Mouse (Mus musculus): ENCODE measurements around the gene Hps3.
A peak's percentile ranks its signal among the peaks of the same experiment; 100 is the strongest.

DNA sequence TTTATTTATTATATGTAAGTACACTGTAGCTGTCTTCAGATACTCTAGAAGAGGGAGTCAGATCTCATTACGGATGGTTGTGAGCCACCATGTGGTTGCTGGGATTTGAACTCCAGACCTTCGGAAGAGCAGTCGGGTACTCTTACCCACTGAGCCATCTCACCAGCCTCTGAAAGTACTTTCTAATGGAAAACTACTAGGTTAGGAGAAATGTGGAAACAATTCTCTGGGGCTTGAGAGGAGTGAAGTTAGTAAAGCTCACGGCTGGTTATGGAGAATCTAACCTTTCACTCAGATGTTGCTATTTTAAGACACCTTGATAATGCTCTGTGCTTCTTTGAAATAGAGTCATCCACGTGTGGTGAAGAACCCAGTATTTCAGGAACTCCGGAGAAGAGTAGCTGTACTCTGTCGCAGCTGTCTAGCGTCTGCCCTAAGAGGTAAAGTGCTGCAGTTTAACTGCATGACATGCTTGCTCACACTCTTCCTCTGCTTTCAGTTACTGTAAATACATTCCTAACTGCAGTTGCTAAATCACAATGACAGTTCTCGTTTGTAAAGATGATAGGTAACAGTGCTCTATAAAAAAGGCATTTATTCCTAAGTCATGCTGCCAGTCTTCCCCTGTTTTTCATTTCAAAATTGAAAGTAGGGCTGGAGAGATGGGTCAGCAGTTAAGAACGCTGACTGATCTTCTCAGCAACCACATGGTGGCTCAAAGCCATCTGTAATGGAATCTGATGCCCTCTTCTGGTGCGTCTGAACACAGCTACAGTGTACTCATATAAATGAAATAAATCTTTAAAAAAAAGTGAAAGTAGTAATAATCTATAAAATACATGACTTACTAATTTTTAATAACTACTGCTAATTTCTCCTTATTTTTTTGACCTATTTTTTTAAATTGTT is 41.3 kb upstream of the Hps3 start:
- peak; percentile 33 for TF ChIP-seq CTCF (IDR thresholded peaks at IDR 0.05; ENCODE audit: low read depth)
- TF ChIP-seq EP300 (IDR thresholded peaks at IDR 0.05; ENCODE audit: low read depth): no peak
